Mouse (Mus musculus) liver, adult 2 months (tissue): ENCODE data around the gene Hoxa2.

Experiments
- CTCF ChIP-seq: fragments of 200-500 bp; IDR thresholded peaks from 2 replicates; pipeline ENCODE4 v1.5.1; 2011; ENCODE audit warnings: low read depth, low read length, control low read depth
- POLR2A ChIP-seq: fragments of 200-500 bp; IDR thresholded peaks from 2 replicates; pipeline ENCODE4 v1.6.1; 2011; ENCODE audit warnings: low read length, control low read depth; ENCODE audit not compliant: insufficient read depth; ENCODE audit errors: extremely low read depth

DNA sequence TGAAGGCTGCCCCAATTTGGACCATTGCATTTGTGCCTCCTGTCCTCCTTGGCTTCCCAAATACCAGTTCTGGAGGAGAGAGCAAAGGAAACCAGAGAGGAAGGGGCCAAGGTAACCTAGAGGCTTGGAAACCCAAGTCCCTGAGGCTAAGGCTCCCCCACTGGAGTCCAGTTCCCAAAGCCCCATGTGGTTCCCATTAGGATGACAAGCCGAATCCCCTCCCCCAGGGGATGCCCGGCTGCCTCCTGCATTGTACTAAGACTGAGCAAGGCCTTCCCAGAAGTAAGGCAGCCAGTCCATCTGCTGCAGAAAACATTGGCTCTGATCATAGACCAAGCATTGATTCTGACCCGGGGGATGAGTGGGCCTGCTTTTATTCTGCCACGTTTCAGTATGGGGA is 6.7 kb upstream of the Hoxa2 start:
- TF ChIP-seq CTCF: no peak
- no peak for TF ChIP-seq POLR2A
